Mouse (Mus musculus): ENCODE results near the gene Trim8.

The Trim8 gene

DNA sequence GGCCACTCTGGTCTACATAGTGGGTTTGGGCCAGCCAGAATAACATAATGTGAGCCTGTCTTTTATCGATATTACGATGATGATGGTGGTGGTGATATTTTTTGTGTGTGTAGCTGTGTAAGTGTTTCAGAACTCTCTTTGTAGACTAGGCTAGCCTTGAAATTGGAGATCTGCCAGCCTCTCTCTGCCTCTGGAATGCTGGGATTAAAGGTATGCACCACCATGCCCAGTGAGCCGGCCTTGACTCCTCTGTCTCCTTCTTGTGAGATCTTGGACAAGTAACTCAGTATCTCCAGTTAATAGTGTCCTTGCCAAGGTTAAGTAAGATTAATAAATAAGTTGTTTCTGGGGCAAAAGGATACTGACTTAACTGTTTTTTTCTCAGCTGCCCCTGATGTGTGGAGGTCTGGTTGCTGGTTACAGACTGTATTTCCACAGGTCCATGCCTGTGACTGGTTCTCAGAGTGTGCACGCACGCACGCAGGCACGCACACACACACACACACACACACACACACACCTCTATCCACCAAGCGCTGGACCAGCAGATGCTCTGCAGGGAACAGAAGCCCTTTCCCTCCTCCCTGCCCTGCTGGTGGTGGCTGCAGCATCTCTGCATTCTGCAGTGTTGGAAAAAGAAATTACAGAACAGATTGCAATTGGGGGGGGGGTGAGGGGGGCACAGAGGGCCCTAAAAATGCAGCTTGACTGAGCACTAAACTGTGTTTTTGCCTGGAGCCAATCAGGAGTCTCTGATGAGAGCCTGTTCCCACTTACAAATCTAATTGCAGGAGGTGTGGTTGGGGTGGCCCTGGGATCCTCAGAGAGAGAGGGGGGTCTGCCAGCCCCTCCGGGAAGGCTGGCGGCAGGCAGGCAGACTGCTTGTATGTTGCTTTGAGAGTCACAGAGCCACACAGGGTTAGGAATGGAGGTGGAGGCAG, 24.5 kb downstream of the Trim8 start:
- DNase-seq, result peak; percentile 67

DNA sequence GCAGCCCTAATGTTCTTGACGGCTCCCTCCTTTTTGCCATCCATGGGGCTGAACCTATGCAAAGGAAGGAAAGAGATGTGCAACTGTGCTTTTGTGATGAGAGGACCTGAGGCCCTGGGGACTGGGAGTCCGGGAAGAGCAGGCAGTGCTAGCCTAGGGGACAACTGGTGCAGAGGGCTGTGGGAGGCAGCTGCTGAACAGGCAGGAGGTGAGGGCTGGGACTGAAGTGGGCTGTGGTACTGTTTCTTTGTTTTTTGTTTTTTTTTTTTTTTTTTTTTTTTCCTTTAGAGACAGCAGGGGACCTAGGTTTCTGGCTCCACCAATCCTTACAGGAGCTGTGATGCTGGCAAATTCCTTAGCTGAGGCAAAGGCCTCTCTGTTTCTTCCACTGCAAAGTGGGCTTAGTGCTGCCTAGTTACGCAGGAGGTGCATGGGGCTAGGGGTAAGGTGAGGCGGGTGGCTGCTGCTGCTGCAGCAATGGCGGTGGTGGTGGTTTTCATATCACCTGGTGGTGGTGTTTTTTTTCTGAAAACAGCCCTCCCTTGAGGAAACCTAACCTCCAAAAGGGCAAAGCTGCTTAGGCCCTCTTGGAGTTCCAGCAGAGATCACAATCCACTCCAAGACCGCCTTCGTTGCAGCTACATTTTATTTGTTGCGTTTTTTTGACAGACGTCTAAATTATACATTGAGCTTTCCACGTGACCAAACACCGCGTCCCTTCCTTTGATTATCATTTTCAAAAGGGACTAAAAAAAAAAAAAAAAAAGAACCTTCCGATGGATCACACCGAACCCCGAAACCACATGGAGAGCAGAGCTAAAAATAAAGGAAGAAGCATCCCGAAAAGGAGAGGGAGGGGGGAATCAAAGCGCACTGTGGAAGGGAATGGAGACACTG, 26.4 kb downstream of the Trim8 start:
- peak; percentile 13 for DNase-seq

- peak; percentile 91 for DNase-seq
Observed at GRCm38 (mm10) chr19:46528529-46529213, 27.2 kb downstream of the Trim8 start.

DNA sequence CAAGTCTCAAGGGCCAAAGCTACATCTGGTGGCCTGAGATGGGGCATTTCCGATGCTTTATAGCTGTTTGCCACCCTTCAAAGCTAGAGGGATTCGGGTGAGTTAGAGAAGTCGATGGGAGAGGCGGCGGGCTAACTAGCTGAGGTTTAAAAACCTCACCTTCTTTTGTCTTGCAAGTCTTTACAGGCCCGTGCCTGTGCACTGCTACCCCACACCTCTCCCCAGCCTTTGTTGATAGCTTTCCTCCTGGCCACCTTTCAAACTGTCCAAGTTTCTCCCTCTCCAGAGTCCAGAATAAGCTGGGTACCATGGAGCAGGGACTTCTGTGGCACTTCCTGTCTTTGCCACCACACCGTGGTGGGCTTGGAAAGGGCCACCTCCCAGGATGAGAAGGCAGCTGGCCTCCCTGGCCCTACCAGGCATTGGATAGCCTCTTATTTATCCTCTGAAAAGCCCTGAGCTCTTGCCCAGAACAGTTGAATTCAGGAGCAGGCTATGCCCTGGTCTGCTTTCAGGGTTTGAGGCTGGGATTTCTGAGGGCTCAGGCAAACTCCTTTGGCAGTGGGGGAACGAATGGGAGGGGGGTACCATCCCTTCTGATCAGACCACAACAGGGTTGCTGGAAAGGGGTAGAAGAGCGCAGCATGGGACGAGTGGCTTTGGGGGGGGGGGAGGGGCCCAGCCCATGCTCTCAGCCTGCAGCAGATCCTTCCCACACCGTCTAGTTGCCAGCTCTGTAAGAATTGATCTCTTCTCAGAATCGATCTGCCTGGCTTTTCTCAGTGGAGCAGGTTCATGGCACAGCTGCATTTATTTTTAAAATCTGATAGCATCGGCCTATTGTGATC, 28.3 kb downstream of the Trim8 start:
- peak; percentile 39 for DNase-seq

GRCm38 (mm10) chr19:46530449-46530990, 29.0 kb downstream of the Trim8 start:
- DNase-seq, result peak; percentile 60

DNA sequence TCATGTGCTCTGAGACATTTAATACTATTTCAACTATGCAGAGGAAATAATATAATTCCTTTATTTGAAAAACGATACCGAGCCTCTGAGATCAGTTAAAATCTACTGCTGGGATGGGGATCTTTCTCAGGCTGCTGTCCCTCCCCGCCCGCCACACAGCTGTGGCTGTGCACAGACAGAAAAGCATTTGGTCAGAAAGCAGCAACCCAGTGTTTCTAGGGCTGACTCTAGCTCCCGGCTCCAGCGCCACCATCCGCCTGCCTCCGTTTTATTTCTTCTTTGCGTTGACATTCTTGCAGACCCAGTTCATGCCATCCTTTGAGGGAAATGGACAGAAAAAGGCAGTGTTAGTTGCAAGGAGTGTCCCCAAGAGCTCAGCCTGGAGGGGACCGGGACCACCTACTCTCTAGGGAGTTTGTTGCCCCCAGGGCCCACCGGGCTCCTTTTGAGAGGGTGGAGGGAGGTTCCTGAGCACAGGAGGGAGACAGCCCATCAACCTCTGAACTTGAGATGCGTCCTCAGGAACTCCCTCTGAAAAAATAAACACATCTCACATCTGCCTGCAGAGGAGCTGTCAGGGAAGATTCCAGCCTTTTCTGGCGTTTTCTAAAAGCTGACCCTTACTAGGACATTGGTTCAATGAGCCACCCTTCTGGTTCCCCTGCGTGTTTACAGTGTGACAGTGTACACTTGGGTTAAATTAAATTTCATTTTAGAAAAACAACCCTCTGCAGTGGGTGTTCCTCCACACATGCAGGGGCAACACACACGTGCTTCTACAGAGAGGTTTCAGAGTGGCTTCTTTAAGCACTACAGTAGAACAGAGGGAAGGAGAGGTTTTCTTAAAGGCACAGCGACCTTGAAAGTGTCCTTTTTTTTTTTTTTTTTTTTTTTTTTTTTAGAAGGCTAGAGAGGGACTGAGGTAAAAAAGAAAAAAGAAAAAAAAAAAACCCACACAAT, 29.8 kb downstream of the Trim8 start:
- DNase-seq, result peak; percentile 73

GRCm38 (mm10) chr19:46532031-46532688, 30.7 kb downstream of the Trim8 start:
- DNase-seq, result peak; percentile 83

GRCm38 (mm10) chr19:46533066-46533465, 31.6 kb downstream of the Trim8 start:
- DNase-seq, result peak; percentile 22

- no peak for DNase-seq
Observed at GRCm38 (mm10) chr19:46533525-46533924, 32.0 kb downstream of the Trim8 start.

GRCm38 (mm10) chr19:46534542-46535098, 33.1 kb downstream of the Trim8 start:
- no peak for DNase-seq

- no peak for DNase-seq
Observed at GRCm38 (mm10) chr19:46537357-46537756, 35.9 kb downstream of the Trim8 start.

- peak; percentile 20 for DNase-seq
Observed at GRCm38 (mm10) chr19:46538213-46538612, 36.7 kb downstream of the Trim8 start.

- DNase-seq, result no peak
Observed at GRCm38 (mm10) chr19:46542750-46543149, 41.2 kb downstream of the Trim8 start.

DNA sequence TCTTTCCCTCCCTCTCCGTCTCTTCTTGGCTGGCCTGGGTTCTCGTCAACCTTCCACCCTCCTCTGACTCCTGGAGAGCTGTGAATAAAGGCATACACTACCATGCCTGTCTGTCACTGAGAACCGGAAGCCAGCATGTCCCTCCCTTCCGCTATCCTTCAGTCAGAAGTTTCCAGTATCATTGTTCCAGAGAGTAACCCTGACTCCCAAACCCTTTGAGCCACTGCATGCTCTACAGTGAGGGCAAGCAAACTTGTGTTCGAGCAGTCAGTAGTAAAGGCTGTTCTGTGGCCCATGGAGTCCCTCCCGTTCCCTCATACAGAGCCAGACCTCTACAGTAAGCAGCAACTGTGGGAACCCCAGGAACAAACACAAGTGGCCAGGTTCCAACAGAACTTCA, 46.1 kb downstream of the Trim8 start:
- no peak for DNase-seq

DNA sequence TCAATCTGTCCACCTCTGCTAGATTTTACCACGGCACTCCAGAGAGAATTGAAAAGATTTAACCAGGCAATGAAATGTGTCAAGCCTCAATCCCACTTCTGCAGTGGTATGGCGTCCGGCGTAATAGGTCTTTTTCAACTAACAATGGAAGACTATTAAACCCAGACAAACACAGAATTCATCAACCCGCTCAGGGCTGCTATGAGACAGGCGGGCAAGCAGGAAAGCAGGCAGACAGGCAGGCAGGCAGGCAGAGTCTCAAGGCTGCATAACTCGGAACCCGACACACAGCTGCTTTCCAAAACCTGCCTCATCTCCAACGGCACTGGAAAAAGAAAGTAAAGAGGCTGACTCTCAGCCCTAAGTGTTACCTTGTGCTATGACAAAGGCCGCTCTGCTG, 46.6 kb downstream of the Trim8 start:
- DNase-seq, result no peak

DNA sequence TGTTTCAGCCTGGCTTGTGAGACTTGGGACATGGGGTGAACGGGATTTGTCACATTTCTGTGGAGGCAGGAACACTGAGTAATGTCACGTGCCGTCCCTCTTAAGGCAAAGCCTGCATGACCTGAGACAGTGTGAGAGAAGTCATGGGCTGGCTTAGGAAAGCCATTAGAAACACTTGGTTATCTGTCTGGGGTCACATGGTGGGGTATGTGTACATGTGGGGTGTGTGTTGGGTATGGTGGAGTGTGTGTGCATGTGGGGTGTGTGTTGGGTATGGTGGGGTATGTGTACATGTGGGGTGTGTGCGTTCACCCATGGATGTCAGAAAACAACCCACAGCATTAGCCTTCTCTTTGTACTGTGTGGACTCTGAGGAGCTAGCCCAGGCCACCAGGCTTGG, 48.9 kb downstream of the Trim8 start:
- no peak for DNase-seq

GRCm38 (mm10) chr19:46552496-46552895, 51.0 kb downstream of the Trim8 start:
- no peak for DNase-seq

DNA sequence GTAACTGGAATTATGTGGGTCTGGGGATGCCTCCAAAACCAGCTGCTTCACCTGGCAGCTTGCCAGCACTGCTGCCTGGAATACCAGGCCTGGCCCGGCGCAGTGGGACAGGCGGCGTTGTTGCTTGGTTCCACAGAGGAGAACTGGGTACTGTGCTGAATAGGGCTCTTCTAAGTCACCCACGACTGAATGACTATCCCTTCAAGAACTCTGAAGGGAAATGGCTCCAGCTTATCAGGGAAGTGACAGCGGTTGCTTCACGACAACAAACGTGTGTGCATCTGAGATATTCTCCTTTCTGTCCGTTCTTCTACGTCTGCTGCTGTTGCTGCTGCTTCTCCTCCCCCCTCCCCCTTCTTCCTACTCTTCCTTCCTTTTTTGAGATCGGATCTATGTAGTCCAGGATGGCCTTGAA, 52.0 kb downstream of the Trim8 start:
- peak; percentile 67 for DNase-seq

- DNase-seq, result no peak
Observed at GRCm38 (mm10) chr19:46558009-46558408, 56.5 kb downstream of the Trim8 start.

DNA sequence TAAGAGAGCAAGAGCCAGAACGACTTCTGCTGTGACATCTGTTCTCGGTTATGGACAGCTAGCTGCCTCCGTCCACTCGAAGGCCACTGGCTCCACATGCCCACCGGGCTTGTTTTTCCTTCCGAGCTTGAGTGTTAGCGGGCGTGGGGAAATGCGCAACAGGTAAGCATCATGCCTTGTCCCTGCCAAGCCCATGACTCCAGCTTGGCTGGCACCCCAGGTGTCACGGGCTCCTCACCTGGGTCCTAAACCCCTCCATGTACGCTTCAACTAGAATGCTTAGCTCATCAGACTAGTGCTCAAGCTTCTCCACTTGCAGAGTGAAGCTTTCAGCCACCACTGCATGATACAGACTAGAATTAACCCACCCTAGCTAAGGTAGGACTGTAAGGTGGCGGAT, 57.1 kb downstream of the Trim8 start:
- DNase-seq, result peak; percentile 34

Data from kidney, postnatal 10 days (tissue).